Mouse (Mus musculus) brown adipose tissue, adult 24 weeks (tissue): ENCODE measurements around the gene Renbp. TPM values are rescaled to one million over a fixed set of nuclear protein-coding genes. Genes with fewer than 3 reads are reported as not detected.

Source experiments
- H3K27ac ChIP-seq: fragments of 200-500 bp; replicated peaks from 2 replicates; pipeline ENCODE4 v1.5.1; 2012; ENCODE audit warnings: low read depth, mild to moderate bottlenecking, low read length
- H3K4me1 ChIP-seq: fragments of 200-500 bp; 2 replicates; pipeline ENCODE4 v1.6.1; 2012; ENCODE audit warnings: low read length, mixed read lengths; ENCODE audit not compliant: control insufficient read depth, insufficient read depth, insufficient read length
- H3K4me3 ChIP-seq: fragments of 200-500 bp; 2 replicates; pipeline ENCODE4 v1.5.1; 2012; ENCODE audit warnings: low read depth, mild to moderate bottlenecking, low read length, moderate library complexity; ENCODE audit not compliant: insufficient read depth
- polyA plus RNA-seq: library from polyadenylated mRNA; stranded (reverse); fragments of >200 nt; gene quantifications from 2 replicates; pipeline ENCODE4 v1.2.4, GENCODE M21; 2012; ENCODE audit not compliant: missing spikeins, insufficient read depth, insufficient read length

The Renbp gene
- polyA plus RNA-seq: 4.6 and 7.4 TPM in 2 replicates

- Histone ChIP-seq H3K27ac (no peak within 1 kb of the TSS; the same call in 1 of the 2 replicates), H3K4me3 (peak within 1 kb of the TSS; percentile 65), H3K4me1 (no peaks in the 10 kb centered on the region)
Measured at GRCm38 (mm10) chrX:73930402-73931062, at the start of gene Renbp. Gene Renbp (minus strand): TSS chrX:73930850.

GRCm38 (mm10) chrX:73977783-73978182 is 47.1 kb upstream of the Renbp start:
- Histone ChIP-seq H3K27ac (no peak overlapping the region), H3K4me3 (no peak overlapping the region)

GRCm38 (mm10) chrX:73976283-73976682 is 45.6 kb upstream of the Renbp start:
- no peak overlapping the region for H3K27ac ChIP-seq
- no peaks in the 10 kb centered on the region for H3K4me1 ChIP-seq
- no peak overlapping the region for H3K4me3 ChIP-seq

More at GRCm38 (mm10) chrX:73977783-73978182, 47.1 kb upstream of the Renbp start:
- no peaks in the 10 kb centered on the region for H3K4me1 ChIP-seq

GRCm38 (mm10) chrX:73972774-73973173 is 42.1 kb upstream of the Renbp start:
- Histone ChIP-seq H3K27ac (no peak overlapping the region), H3K4me3 (no peak overlapping the region), H3K4me1 (no peaks in the 10 kb centered on the region)

GRCm38 (mm10) chrX:73970781-73971180 is 40.1 kb upstream of the Renbp start:
- H3K27ac ChIP-seq: no peak overlapping the region
- no peaks in the 10 kb centered on the region for H3K4me1 ChIP-seq
- H3K4me3 ChIP-seq: no peak overlapping the region

GRCm38 (mm10) chrX:73969729-73970128 is 39.1 kb upstream of the Renbp start:
- Histone ChIP-seq H3K27ac (no peak overlapping the region), H3K4me1 (no peaks in the 10 kb centered on the region), H3K4me3 (no peak overlapping the region)

- no peak overlapping the region for H3K27ac ChIP-seq
- no peak overlapping the region for H3K4me3 ChIP-seq
- H3K4me1 ChIP-seq: 0 out of 2 replicates have a peak, but pooled peaks cover 4% of the 10 kb centered on the region
Measured at GRCm38 (mm10) chrX:73969167-73969566, 38.5 kb upstream of the Renbp start.

- peak overlapping the region; percentile 100 for H3K27ac ChIP-seq
- H3K4me1 ChIP-seq: peaks cover 14% of the 10 kb centered on the region; the same call in 1 of the 2 replicates
- H3K4me3 ChIP-seq: peak overlapping the region; percentile 99
Measured at GRCm38 (mm10) chrX:73967177-73968075, 36.8 kb upstream of the Renbp start.

GRCm38 (mm10) chrX:73966248-73967176 is 35.9 kb upstream of the Renbp start, which contains the start of gene Hcfc1:
Gene Hcfc1 (minus strand): TSS chrX:73966357.
- H3K4me3 ChIP-seq: peak within 1 kb of the TSS; percentile 99
- peaks cover 18% of the 10 kb centered on the region for H3K4me1 ChIP-seq

GRCm38 (mm10) chrX:73965307-73965706 is 34.7 kb upstream of the Renbp start:
- H3K4me1 ChIP-seq: peaks cover 18% of the 10 kb centered on the region
- H3K27ac ChIP-seq: peak overlapping the region; percentile 96
- peak overlapping the region; percentile 99 for H3K4me3 ChIP-seq

More at GRCm38 (mm10) chrX:73966248-73967176, 35.9 kb upstream of the Renbp start, which contains the start of gene Hcfc1:
- peak within 1 kb of the TSS; percentile 100 for H3K27ac ChIP-seq

- H3K27ac ChIP-seq: peak overlapping the region; percentile 28; the same call in 1 of the 2 replicates
- H3K4me3 ChIP-seq: peak overlapping the region; percentile 99
Measured at GRCm38 (mm10) chrX:73964363-73964762, 33.7 kb upstream of the Renbp start.

GRCm38 (mm10) chrX:73954988-73955387 is 24.3 kb upstream of the Renbp start:
- Histone ChIP-seq H3K27ac (no peak overlapping the region), H3K4me3 (no peak overlapping the region), H3K4me1 (no peaks in the 10 kb centered on the region)

More at GRCm38 (mm10) chrX:73964363-73964762, 33.7 kb upstream of the Renbp start:
- peaks cover 18% of the 10 kb centered on the region for H3K4me1 ChIP-seq

GRCm38 (mm10) chrX:73952603-73953002 is 22.0 kb upstream of the Renbp start:
- Histone ChIP-seq H3K27ac (no peak overlapping the region), H3K4me3 (no peak overlapping the region)

GRCm38 (mm10) chrX:73949341-73949740 is 18.7 kb upstream of the Renbp start:
- H3K4me1 ChIP-seq: no peaks in the 10 kb centered on the region
- H3K27ac ChIP-seq: no peak overlapping the region
- H3K4me3 ChIP-seq: no peak overlapping the region

More at GRCm38 (mm10) chrX:73952603-73953002, 22.0 kb upstream of the Renbp start:
- no peaks in the 10 kb centered on the region for H3K4me1 ChIP-seq
